Mouse (Mus musculus): ENCODE results near the gene Dcxr.

The Dcxr gene

GRCm38 (mm10) chr11:120728530-120729240, 1.6 kb upstream of the Dcxr start:
- no peak for DNase-seq

GRCm38 (mm10) chr11:120727564-120727963, 483 bp upstream of the Dcxr start:
- no peak for DNase-seq

GRCm38 (mm10) chr11:120726243-120727168, 575 bp downstream of the Dcxr start:
- DNase-seq, result no peak

GRCm38 (mm10) chr11:120723509-120723908, 3.6 kb downstream of the Dcxr start:
- DNase-seq, result no peak

- no peak for DNase-seq
These were observed 4.2 kb downstream of the Dcxr start for GRCm38 (mm10) chr11:120722761-120723382.

- DNase-seq, result no peak
These were observed 4.9 kb downstream of the Dcxr start for GRCm38 (mm10) chr11:120722067-120722630.

- DNase-seq, result peak; percentile 80
These were observed 5.7 kb downstream of the Dcxr start, which contains the start of gene Rac3 for GRCm38 (mm10) chr11:120721124-120722066. Rac3 (plus strand) TSS chr11:120721470.

- DNase-seq, result peak; percentile 98
These were observed 6.6 kb downstream of the Dcxr start for GRCm38 (mm10) chr11:120720450-120720849.

GRCm38 (mm10) chr11:120719841-120720376, 7.2 kb downstream of the Dcxr start:
- DNase-seq, result no peak

GRCm38 (mm10) chr11:120719242-120719641, 7.8 kb downstream of the Dcxr start:
- DNase-seq, result no peak

GRCm38 (mm10) chr11:120715131-120715530, 11.9 kb downstream of the Dcxr start:
- DNase-seq, result no peak

GRCm38 (mm10) chr11:120714546-120714945, 12.5 kb downstream of the Dcxr start:
- no peak for DNase-seq

- peak; percentile 93 for DNase-seq
These were observed 13.2 kb downstream of the Dcxr start, which contains the start of the genes Cenpx and Lrrc45 for GRCm38 (mm10) chr11:120713580-120714518. Cenpx (minus strand) TSS chr11:120713738. Lrrc45 (plus strand) TSS chr11:120713925.

GRCm38 (mm10) chr11:120712771-120713568, 14.1 kb downstream of the Dcxr start:
- peak; percentile 87 for DNase-seq

- no peak for DNase-seq
These were observed 15.0 kb downstream of the Dcxr start for GRCm38 (mm10) chr11:120711980-120712604.

- DNase-seq, result no peak
These were observed 16.4 kb downstream of the Dcxr start for GRCm38 (mm10) chr11:120710672-120711071.

GRCm38 (mm10) chr11:120709551-120709950, 17.5 kb downstream of the Dcxr start:
- DNase-seq, result no peak

GRCm38 (mm10) chr11:120707969-120708368, 19.1 kb downstream of the Dcxr start:
- no peak for DNase-seq

- DNase-seq, result no peak
These were observed 19.9 kb downstream of the Dcxr start for GRCm38 (mm10) chr11:120707225-120707624.

Measured in thymus, postnatal 4 days (tissue).